Mouse (Mus musculus) liver, embryonic 16.5 days (tissue): ENCODE measurements at regions not wholly inside any gene's neighbourhood (a gene's known extent, or its start where the extent isn't known, plus 50 kb on each side); places are given as distances from the start of the nearest gene placed in this dataset.

Experiments used
- ATAC-seq: fragments of 200-750 bp; cut with Nextera tagmentation; 2 replicates; pipeline ENCODE4 v1.8.0; 2017; ENCODE audit warnings: low read depth, mild to moderate bottlenecking, moderate number of reproducible peaks, moderate library complexity
- H3K27ac ChIP-seq: fragments of 300-500 bp; sonication (generic); 2 replicates; pipeline ENCODE4 v1.5.1; 2014; ENCODE audit warnings: mild to moderate bottlenecking, low read length
- H3K27me3 ChIP-seq: fragments of 300-500 bp; sonication (generic); 2 replicates; pipeline ENCODE4 v1.6.1; 2014; ENCODE audit warnings: low read depth, low read length, mixed read lengths; ENCODE audit not compliant: control insufficient read depth, insufficient read depth
- H3K36me3 ChIP-seq: fragments of 300-500 bp; sonication (generic); 2 replicates; pipeline ENCODE4 v1.6.1; 2014; ENCODE audit warnings: mild to moderate bottlenecking; ENCODE audit not compliant: control insufficient read depth, insufficient read depth
- H3K4me1 ChIP-seq: fragments of 300-500 bp; sonication (generic); 2 replicates; pipeline ENCODE4 v1.6.1; 2014; ENCODE audit warnings: low read depth, low read length, mixed read lengths; ENCODE audit not compliant: control insufficient read depth
- H3K4me2 ChIP-seq: fragments of 300-500 bp; sonication (generic); 2 replicates; pipeline ENCODE4 v1.6.1; 2014; ENCODE audit warnings: low read depth, low read length, mixed read lengths
- H3K4me3 ChIP-seq: fragments of 300-500 bp; sonication (generic); 2 replicates; pipeline ENCODE4 v1.5.1; 2014; ENCODE audit warnings: low read depth, mild to moderate bottlenecking, low read length
- H3K9ac ChIP-seq: fragments of 300-500 bp; sonication (generic); 2 replicates; pipeline ENCODE4 v1.6.1; 2014; ENCODE audit warnings: low read depth, low read length
- H3K9me3 ChIP-seq: fragments of 300-500 bp; sonication (generic); replicated peaks from 2 replicates; pipeline ENCODE4 v1.6.1; 2016; ENCODE audit warnings: low read length; ENCODE audit not compliant: control insufficient read depth
- WGBS: fragments of 180-500 bp; shearing (Covaris S2); extraction: QIAGEN DNeasy Blood & Tissue Kit; methylation state at CpG from one replicate; pipeline ENCODE4 v1.1.7; 2014; ENCODE audit not compliant: insufficient replicate concordance; 5-methylcytosine and 5-hydroxymethylcytosine counted together

GRCm38 (mm10) chr12:98337644-98338043 lies 69.2 kb downstream of the Gpr65 start:
- Histone ChIP-seq H3K4me3 (no peak overlapping the region), H3K9me3 (no peaks in the 10 kb centered on the region), H3K4me2 (no peak overlapping the region), H3K27ac (no peak overlapping the region), H3K9ac (no peak overlapping the region), H3K4me1 (no peaks in the 10 kb centered on the region), H3K27me3 (no peaks in the 10 kb centered on the region), H3K36me3 (no peaks in the 10 kb centered on the region)
- WGBS, result 35% methylated on average over 3 of the region's 3 CpGs
- no peak for ATAC-seq

GRCm38 (mm10) chr12:98339536-98339935 lies 71.1 kb downstream of the Gpr65 start:
- Histone ChIP-seq H3K9me3 (no peaks in the 10 kb centered on the region), H3K27me3 (no peaks in the 10 kb centered on the region), H3K9ac (no peak overlapping the region), H3K4me3 (no peak overlapping the region), H3K4me2 (no peak overlapping the region), H3K27ac (no peak overlapping the region), H3K36me3 (no peaks in the 10 kb centered on the region), H3K4me1 (no peaks in the 10 kb centered on the region)
- WGBS, result 54% methylated on average over 9 of the region's 9 CpGs
- no peak for ATAC-seq

- 57% methylated on average over 2 of the region's 2 CpGs for WGBS
- no peaks in the 10 kb centered on the region for H3K36me3 ChIP-seq
- no peak overlapping the region for H3K4me3 ChIP-seq
- no peaks in the 10 kb centered on the region for H3K9me3 ChIP-seq
- H3K9ac ChIP-seq, result no peak overlapping the region
- H3K27me3 ChIP-seq, result no peaks in the 10 kb centered on the region
- H3K4me1 ChIP-seq, result no peaks in the 10 kb centered on the region
- no peak overlapping the region for H3K27ac ChIP-seq
- no peak overlapping the region for H3K4me2 ChIP-seq
- no peak for ATAC-seq
Measured at GRCm38 (mm10) chr12:98342158-98342557, 73.7 kb downstream of the Gpr65 start.

DNA sequence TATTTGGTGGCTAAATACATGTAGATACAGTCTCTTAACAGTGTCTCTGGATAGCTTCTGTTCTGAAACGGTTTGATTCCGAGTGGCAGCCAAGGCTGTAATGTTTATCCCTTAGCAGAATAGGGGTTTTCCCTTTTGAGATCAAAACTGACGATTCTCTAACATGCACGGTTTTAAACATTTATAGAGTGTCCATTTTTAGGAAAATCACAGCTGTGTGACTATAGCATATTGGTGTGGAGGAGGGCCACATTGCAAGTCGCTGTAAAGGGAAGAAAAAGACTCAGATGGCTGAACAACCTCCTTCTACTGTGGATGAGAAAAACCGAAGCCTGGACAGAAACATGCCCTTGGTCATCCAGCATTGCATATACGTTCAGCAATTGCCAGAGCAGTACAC lies 75.2 kb downstream of the Gpr65 start:
- H3K27ac ChIP-seq, result no peak overlapping the region
- no peaks in the 10 kb centered on the region for H3K9me3 ChIP-seq
- no peaks in the 10 kb centered on the region for H3K36me3 ChIP-seq
- H3K4me3 ChIP-seq, result no peak overlapping the region
- WGBS, result 59% methylated on average over 7 of the region's 7 CpGs
- no peaks in the 10 kb centered on the region for H3K27me3 ChIP-seq
- ATAC-seq, result no peak
- no peaks in the 10 kb centered on the region for H3K4me1 ChIP-seq
- H3K9ac ChIP-seq, result no peak overlapping the region
- no peak overlapping the region for H3K4me2 ChIP-seq

GRCm38 (mm10) chr12:98347056-98347455 lies 78.6 kb downstream of the Gpr65 start:
- H3K4me1 ChIP-seq, result no peaks in the 10 kb centered on the region
- no peaks in the 10 kb centered on the region for H3K27me3 ChIP-seq
- H3K36me3 ChIP-seq, result no peaks in the 10 kb centered on the region
- H3K4me3 ChIP-seq, result no peak overlapping the region
- H3K9me3 ChIP-seq, result no peaks in the 10 kb centered on the region
- 64% methylated on average over 6 of the region's 6 CpGs for WGBS
- no peak overlapping the region for H3K27ac ChIP-seq
- no peak overlapping the region for H3K9ac ChIP-seq
- H3K4me2 ChIP-seq, result no peak overlapping the region
- no peak for ATAC-seq

GRCm38 (mm10) chr12:98347550-98348318 lies 79.3 kb downstream of the Gpr65 start:
- H3K36me3 ChIP-seq, result no peaks in the 10 kb centered on the region
- no peak for ATAC-seq
- H3K27ac ChIP-seq, result no peak overlapping the region
- no peaks in the 10 kb centered on the region for H3K9me3 ChIP-seq
- whole genome bisulfite sequencing, result 59% methylated on average over 13 of the region's 13 CpGs
- no peaks in the 10 kb centered on the region for H3K4me1 ChIP-seq
- no peaks in the 10 kb centered on the region for H3K27me3 ChIP-seq
- H3K9ac ChIP-seq, result no peak overlapping the region
- no peak overlapping the region for H3K4me3 ChIP-seq
- H3K4me2 ChIP-seq, result no peak overlapping the region

DNA sequence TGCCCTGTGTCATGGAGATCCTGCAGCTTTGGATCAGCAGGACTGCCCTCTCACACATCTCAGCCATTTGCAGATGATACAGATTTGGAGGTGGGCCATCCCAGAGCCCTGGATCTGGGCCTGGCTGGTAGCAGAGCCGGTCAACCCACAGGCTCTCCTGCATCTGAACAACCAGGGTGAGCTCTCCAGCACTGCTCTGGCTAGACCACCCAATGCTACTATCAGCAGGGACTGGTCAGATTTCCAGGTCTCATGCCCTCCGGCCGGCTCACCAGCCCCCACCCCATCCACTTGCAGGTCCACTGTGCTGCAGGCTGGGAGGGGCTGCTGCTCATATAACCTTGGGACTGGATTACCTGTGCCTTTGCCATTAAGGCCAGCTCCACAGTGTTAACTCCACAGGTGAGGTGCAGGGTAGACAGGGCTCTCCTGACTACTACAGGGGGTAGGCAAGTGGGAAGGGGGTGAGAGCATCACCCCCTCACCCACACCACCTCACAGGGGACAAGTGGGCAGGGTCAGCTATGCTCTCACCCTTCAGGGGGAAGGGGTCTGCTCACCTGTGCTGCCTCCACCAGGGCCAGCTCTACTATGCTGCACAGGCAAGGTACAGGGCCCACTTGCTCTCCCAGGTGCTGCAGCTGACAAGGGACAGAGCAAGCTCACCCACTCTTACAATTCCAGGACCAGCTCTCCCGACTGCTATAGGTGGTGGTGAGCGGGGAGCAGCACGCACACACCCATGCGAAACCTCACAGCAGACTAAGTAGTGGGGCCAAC lies 81.6 kb downstream of the Gpr65 start:
- ATAC-seq, result no peak

GRCm38 (mm10) chr12:98352401-98352800 lies 84.0 kb downstream of the Gpr65 start:
- ATAC-seq, result no peak
- Histone ChIP-seq H3K9ac (no peak overlapping the region), H3K4me2 (no peak overlapping the region), H3K4me3 (no peak overlapping the region), H3K27me3 (no peaks in the 10 kb centered on the region), H3K9me3 (no peaks in the 10 kb centered on the region), H3K4me1 (no peaks in the 10 kb centered on the region), H3K27ac (no peak overlapping the region), H3K36me3 (no peaks in the 10 kb centered on the region)
- WGBS, result 65% methylated on average over 2 of the region's 2 CpGs

More for the DNA sequence above, 81.6 kb downstream of the Gpr65 start:
- Histone ChIP-seq H3K4me1 (no peaks in the 10 kb centered on the region), H3K9ac (no peak overlapping the region), H3K27ac (no peak overlapping the region), H3K27me3 (no peaks in the 10 kb centered on the region), H3K9me3 (no peaks in the 10 kb centered on the region), H3K36me3 (no peaks in the 10 kb centered on the region), H3K4me2 (no peak overlapping the region), H3K4me3 (no peak overlapping the region)
- 73% methylated on average over 7 of the region's 7 CpGs for WGBS

DNA sequence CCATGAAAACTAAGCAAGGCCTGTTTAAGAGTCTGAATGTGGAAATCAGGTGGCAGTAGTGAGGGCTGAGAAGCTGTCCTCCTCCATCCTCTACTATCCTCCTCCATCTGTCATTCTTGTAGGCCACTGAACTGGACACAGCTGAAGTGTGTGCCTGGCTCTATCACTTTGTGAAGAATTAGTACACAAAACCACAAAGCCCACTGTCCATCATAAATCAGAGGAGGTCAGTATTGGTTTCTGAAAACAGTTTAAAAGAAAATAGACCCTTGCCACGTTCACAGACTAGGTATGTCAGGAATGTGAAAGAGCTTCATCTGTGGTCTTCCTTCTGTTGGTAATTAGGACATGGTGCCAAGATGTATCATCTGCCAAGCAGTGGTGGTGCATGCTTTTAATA lies 86.1 kb downstream of the Gpr65 start:
- Histone ChIP-seq H3K27me3 (no peaks in the 10 kb centered on the region), H3K36me3 (no peaks in the 10 kb centered on the region), H3K9me3 (no peaks in the 10 kb centered on the region), H3K27ac (no peak overlapping the region), H3K4me3 (no peak overlapping the region), H3K9ac (no peak overlapping the region), H3K4me2 (no peak overlapping the region), H3K4me1 (no peaks in the 10 kb centered on the region)
- 34% methylated on average over 1 of the region's 1 CpGs for WGBS
- ATAC-seq, result no peak
